Mouse (Mus musculus): ENCODE results near the gene Rdh1.

- no peak for TF ChIP-seq CTCF (IDR thresholded peaks at IDR 0.05; ENCODE audit: low read depth, low read length)
- no peak for TF ChIP-seq POLR2A (IDR thresholded peaks at IDR 0.05; ENCODE audit: borderline replicate concordance, low read depth, low read length)
Observed at GRCm38 (mm10) chr10:127710331-127710730, 49.2 kb upstream of the Rdh1 start.
